Mouse (Mus musculus): ENCODE measurements around the gene Dnah11.
"Not testable (repeated sequence)": the region's sequence is repeated elsewhere in the genome, so short reads cannot be mapped to it uniquely, and the experiment has no call there.

The Dnah11 gene

DNA sequence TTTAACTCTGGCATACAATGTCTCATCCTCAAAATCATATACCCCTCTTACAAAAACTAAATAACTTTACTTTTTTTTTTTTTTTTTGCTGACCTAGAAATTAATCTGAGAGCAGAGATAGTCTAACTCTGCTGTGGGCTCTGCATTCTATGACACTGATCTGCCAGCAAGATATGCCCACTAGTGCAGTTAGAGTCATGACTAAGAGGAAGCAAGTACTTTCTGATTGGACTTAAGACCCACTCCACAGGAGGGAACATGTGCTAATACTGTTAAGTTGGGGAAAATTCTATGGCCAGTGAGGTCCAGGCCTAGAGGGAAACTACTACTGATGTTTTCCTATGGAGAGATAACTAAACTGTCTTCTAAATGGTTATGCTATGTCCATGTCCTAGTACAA lies 225.1 kb downstream of the Dnah11 start:
- DNase-seq (ENCODE audit: low spot score in 2 of 2), result no peak

GRCm38 (mm10) chr12:117962698-117963097 lies 236.1 kb downstream of the Dnah11 start:
- DNase-seq (ENCODE audit: low spot score in 2 of 2), result no peak

- DNase-seq (ENCODE audit: low spot score in 2 of 2), result no peak
These were observed 239.6 kb downstream of the Dnah11 start for GRCm38 (mm10) chr12:117959213-117959612.

DNA sequence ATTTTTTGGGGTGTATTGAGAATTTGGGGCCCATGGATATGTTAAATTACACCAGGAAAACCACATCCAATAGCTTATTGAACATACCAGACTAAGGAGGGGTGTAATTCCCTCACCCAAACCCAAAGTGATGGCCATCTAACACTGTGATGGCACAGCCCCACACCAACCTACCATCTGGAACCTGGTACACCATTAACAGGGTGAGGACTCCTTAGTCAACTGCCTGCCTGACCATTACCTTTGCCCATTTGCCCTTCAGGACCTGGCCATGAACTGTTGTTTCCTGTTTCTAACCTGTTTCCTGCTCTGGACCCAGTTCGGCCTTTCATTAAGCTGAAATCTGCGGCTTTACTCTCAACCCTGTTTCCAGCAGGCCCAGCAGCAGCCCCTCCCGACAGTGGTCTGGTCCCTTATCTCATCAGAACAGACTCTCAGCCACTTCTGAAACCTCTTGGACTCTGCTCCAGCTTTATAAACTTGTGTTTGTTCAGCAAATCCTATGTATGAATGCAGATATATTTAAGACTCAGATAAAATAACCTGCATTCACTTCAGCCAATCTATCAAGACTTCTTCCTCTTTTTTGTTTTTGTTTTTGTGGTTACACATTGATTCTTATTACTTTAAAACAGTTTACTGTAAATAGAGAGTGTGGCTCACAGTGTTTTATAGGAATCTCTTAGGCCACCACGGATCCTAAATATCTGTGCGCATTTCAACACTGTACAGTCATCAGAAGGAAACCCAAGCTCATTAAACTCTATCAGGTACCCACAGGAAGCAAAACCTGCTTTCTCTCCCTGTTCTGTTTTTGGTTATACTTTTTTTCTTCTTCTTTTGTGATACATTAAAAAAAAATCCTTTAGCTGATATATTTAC lies 251.8 kb downstream of the Dnah11 start:
- no peak for DNase-seq (ENCODE audit: low spot score in 2 of 2)

- DNase-seq (ENCODE audit: low spot score in 2 of 2), result no peak
These were observed 256.9 kb downstream of the Dnah11 start for GRCm38 (mm10) chr12:117941947-117942346.

DNA sequence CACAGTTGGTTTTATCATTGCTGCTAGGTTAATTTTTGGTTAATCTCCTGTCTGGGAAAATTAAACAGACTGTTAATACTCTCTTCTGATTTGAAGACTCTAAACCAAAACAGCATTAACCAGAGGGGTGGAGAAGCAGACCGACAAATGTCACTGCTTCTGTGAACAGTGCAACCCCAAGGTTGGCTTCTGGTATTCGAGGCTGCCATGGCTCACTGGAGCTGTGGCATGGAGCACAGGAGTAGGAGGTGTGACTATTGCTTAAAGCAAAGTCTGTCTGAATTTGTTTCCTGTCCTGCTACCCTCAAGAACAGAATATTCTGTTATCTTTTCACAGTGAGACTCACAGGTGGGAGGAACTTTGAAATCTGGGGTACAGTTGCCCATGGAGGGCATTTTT lies 260.6 kb downstream of the Dnah11 start:
- no peak for DNase-seq (ENCODE audit: low spot score in 2 of 2)

- DNase-seq (ENCODE audit: low spot score in 2 of 2), result no peak
These were observed 266.8 kb downstream of the Dnah11 start for GRCm38 (mm10) chr12:117932026-117932425.

GRCm38 (mm10) chr12:117929768-117930167 lies 269.1 kb downstream of the Dnah11 start:
- no peak for DNase-seq (ENCODE audit: low spot score in 2 of 2)

DNA sequence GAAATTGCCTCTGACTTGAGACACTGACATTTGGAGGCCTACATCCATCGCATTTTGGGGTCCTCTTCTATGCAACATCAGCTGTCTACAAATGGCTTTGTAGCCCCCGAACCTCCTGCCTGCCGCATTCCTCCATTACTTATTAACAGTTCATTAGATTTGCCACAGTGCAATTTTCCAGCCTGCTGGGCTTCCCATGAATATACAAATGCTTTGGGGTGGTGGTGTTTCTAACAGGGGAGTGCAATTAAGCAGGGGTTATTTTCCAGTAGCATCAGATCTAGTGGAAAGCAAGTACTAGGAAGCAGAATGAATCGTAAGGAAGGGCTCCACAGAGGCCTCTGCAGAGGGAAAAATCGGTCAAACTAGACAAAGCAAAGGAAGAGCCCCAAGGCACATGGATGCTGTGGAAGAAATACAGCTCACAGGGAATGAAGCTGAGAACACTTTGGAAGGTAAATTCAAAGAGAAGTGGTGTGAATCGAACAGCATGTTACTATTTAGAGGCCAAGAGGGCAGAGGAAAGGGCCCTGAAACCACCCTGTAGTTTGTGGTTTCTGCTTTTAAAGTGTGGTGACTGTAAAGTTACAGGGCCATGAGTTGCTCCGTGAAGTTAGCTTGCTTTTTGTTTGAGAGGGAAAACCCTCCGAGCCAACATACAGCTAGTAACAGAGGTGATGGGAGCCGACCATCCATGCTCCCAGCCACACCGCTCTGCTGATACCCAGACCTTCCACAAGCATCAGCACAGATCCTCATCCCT lies 282.8 kb downstream of the Dnah11 start:
- no peak for DNase-seq (ENCODE audit: low spot score in 2 of 2)

GRCm38 (mm10) chr12:117914613-117915245 lies 284.1 kb downstream of the Dnah11 start:
- DNase-seq (ENCODE audit: low spot score in 2 of 2), result no peak

DNA sequence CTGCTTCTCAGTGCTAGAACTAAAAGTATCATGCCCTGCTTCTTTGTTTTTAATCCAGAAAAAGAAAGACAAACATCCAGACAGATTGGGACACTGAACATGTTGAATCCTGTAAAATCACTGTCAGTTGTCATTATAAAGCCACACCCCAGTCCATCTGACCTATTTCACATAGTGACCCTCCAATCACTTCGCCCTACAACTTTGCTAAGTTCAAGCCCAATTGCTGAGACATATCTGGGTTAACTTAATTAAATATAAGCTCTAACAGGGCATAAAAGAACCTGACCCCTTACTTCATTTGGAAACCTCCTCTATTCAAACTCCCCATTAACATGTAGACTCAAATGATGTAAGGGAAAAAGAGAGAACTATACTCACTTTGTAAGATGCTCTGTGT lies 287.4 kb downstream of the Dnah11 start:
- no peak for DNase-seq (ENCODE audit: low spot score in 2 of 2)

- DNase-seq (ENCODE audit: low spot score in 2 of 2), result not testable (repeated sequence)
These were observed 293.5 kb downstream of the Dnah11 start for GRCm38 (mm10) chr12:117905232-117905840.

DNA sequence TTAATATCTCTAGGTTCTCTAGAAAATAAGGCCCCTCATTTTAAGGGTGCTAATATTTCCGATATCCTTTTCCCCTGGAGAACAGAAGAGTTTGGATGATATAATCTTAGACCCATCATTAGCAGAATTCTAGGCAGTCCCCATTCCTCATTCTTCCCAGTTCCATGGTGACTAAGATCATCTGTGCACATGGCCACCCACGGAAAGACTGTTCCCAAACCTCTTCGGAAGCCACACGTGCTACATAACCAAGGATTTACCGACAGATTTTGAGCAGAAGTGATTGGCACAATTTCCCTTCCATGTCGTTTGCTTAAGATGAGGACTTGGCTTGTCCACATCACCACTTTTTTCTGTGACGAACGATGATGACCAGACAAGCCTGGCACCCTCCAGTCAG lies 295.2 kb downstream of the Dnah11 start:
- DNase-seq (ENCODE audit: low spot score in 2 of 2), result no peak

- not testable (repeated sequence) for DNase-seq (ENCODE audit: low spot score in 2 of 2)
These were observed 297.5 kb downstream of the Dnah11 start for GRCm38 (mm10) chr12:117901352-117901751.

DNA sequence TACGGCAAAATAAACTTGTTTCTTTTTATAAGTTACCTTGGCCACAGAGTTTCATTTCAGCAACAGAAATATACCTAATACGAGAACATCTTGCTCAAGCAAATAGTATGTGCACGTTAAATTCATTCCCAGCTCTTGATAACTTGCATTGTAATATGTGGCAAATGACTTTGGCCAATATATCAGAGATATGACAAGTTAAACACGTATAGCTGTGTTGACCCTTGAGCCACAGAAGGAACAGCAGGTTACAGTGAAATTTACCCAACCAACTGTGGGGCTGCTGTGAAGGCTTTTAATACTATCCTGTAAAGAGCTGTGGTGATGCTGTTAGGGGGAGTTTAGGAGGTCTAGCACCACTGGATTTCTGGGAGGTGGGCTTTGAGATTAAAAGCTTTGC lies 298.0 kb downstream of the Dnah11 start:
- DNase-seq (ENCODE audit: low spot score in 2 of 2), result not testable (repeated sequence)

- DNase-seq (ENCODE audit: low spot score in 2 of 2), result no peak
These were observed 311.4 kb downstream of the Dnah11 start for GRCm38 (mm10) chr12:117887422-117887821.

- no peak for DNase-seq (ENCODE audit: low spot score in 2 of 2)
These were observed 314.2 kb downstream of the Dnah11 start for GRCm38 (mm10) chr12:117884627-117885026.

GRCm38 (mm10) chr12:117878341-117878740 lies 320.5 kb downstream of the Dnah11 start:
- DNase-seq (ENCODE audit: low spot score in 2 of 2), result no peak

GRCm38 (mm10) chr12:117872265-117872664 lies 326.6 kb downstream of the Dnah11 start:
- no peak for DNase-seq (ENCODE audit: low spot score in 2 of 2)

GRCm38 (mm10) chr12:117867708-117868564 lies 330.9 kb downstream of the Dnah11 start:
- no peak for DNase-seq (ENCODE audit: low spot score in 2 of 2)

GRCm38 (mm10) chr12:117862655-117863054 lies 336.2 kb downstream of the Dnah11 start:
- no peak for DNase-seq (ENCODE audit: low spot score in 2 of 2)
